Mouse (Mus musculus): ENCODE measurements around the gene Zbtb9. TPM values are rescaled to one million over a fixed set of nuclear protein-coding genes. Genes with fewer than 3 reads are reported as not detected.

Gene Zbtb9
- polyA plus RNA-seq, 1 experiment: 14.1 TPM

- Histone ChIP-seq H3K4me1 (ENCODE audit: control insufficient read depth, insufficient read depth, low read length) (peaks cover 5% of the 10 kb centered on the region), H3K4me3 (replicated peaks; ENCODE audit: extremely low read depth, low read depth, low read length) (no peak overlapping the region)
- no peak for TF ChIP-seq CTCF (IDR thresholded peaks at IDR 0.05; ENCODE audit: insufficient read depth, low read length)
- no peak for TF ChIP-seq POLR2A (IDR thresholded peaks at IDR 0.05; ENCODE audit: borderline replicate concordance, extremely low read depth, low read depth, low read length)
- WGBS: 46% methylated on average over 6 of the region's 6 CpGs
- no peak for DNase-seq
Observed at GRCm38 (mm10) chr17:27042840-27043239, 69.9 kb downstream of the Zbtb9 start.

- Histone ChIP-seq H3K4me3 (replicated peaks; ENCODE audit: extremely low read depth, low read depth, low read length) (no peak overlapping the region), H3K4me1 (ENCODE audit: control insufficient read depth, insufficient read depth, low read length) (peaks cover 9% of the 10 kb centered on the region)
- no peak for DNase-seq
- TF ChIP-seq POLR2A (IDR thresholded peaks at IDR 0.05; ENCODE audit: borderline replicate concordance, extremely low read depth, low read depth, low read length) (no peak), CTCF (IDR thresholded peaks at IDR 0.05; ENCODE audit: insufficient read depth, low read length) (no peak)
- WGBS: 95% methylated on average over 6 of the region's 6 CpGs
Observed at GRCm38 (mm10) chr17:27045164-27045563, 72.2 kb downstream of the Zbtb9 start.

GRCm38 (mm10) chr17:27047762-27048444, 74.9 kb downstream of the Zbtb9 start:
- Histone ChIP-seq H3K4me3 (replicated peaks; ENCODE audit: extremely low read depth, low read depth, low read length) (no peak overlapping the region), H3K4me1 (ENCODE audit: control insufficient read depth, insufficient read depth, low read length) (peaks cover 14% of the 10 kb centered on the region)
- TF ChIP-seq POLR2A (IDR thresholded peaks at IDR 0.05; ENCODE audit: borderline replicate concordance, extremely low read depth, low read depth, low read length) (no peak), CTCF (IDR thresholded peaks at IDR 0.05; ENCODE audit: insufficient read depth, low read length) (peak; percentile 42; the same call in 1 of the 2 replicates)
- 76% methylated on average over 14 of the region's 14 CpGs for WGBS
- DNase-seq: no peak

GRCm38 (mm10) chr17:27048445-27049239, 75.7 kb downstream of the Zbtb9 start:
- TF ChIP-seq POLR2A (IDR thresholded peaks at IDR 0.05; ENCODE audit: borderline replicate concordance, extremely low read depth, low read depth, low read length): no peak
- TF ChIP-seq CTCF (IDR thresholded peaks at IDR 0.05; ENCODE audit: insufficient read depth, low read length): no peak
- no peak for DNase-seq
- H3K4me3 ChIP-seq (replicated peaks; ENCODE audit: extremely low read depth, low read depth, low read length): no peak overlapping the region
- H3K4me1 ChIP-seq (ENCODE audit: control insufficient read depth, insufficient read depth, low read length): peaks cover 12% of the 10 kb centered on the region
- 42% methylated on average over 14 of the region's 14 CpGs for WGBS

GRCm38 (mm10) chr17:27050853-27051252, 77.9 kb downstream of the Zbtb9 start:
- peaks cover 12% of the 10 kb centered on the region for H3K4me1 ChIP-seq (ENCODE audit: control insufficient read depth, insufficient read depth, low read length)
- no peak overlapping the region for H3K4me3 ChIP-seq (replicated peaks; ENCODE audit: extremely low read depth, low read depth, low read length)
- 73% methylated on average over 5 of the region's 5 CpGs for WGBS
- DNase-seq: no peak
- no peak for TF ChIP-seq CTCF (IDR thresholded peaks at IDR 0.05; ENCODE audit: insufficient read depth, low read length)

GRCm38 (mm10) chr17:27051514-27051913, 78.5 kb downstream of the Zbtb9 start:
- DNase-seq: peak; percentile 46
- Histone ChIP-seq H3K4me1 (ENCODE audit: control insufficient read depth, insufficient read depth, low read length) (peaks cover 12% of the 10 kb centered on the region), H3K4me3 (replicated peaks; ENCODE audit: extremely low read depth, low read depth, low read length) (peak overlapping the region; percentile 55)
- WGBS: 10% methylated on average over 9 of the region's 11 CpGs
- TF ChIP-seq CTCF (IDR thresholded peaks at IDR 0.05; ENCODE audit: insufficient read depth, low read length) (no peak), POLR2A (IDR thresholded peaks at IDR 0.05; ENCODE audit: borderline replicate concordance, extremely low read depth, low read depth, low read length) (peak; percentile 51; the same call in 1 of the 2 replicates)

- no peak for TF ChIP-seq CTCF (IDR thresholded peaks at IDR 0.05; ENCODE audit: insufficient read depth, low read length)
- TF ChIP-seq POLR2A (IDR thresholded peaks at IDR 0.05; ENCODE audit: borderline replicate concordance, extremely low read depth, low read depth, low read length): peak; percentile 87
- peak; percentile 74 for DNase-seq
- WGBS: 0% methylated on average over 13 of the region's 13 CpGs
Observed at GRCm38 (mm10) chr17:27056170-27056569, 83.2 kb downstream of the Zbtb9 start.

GRCm38 (mm10) chr17:27056812-27057516, 84.0 kb downstream of the Zbtb9 start, which contains the start of gene Itpr3:
TSS of gene Itpr3 (plus strand) at chr17:27057304.
- peak within 1 kb of the TSS; percentile 89 for H3K4me3 ChIP-seq (replicated peaks; ENCODE audit: extremely low read depth, low read depth, low read length)
- peak; percentile 40; the same call in 1 of the 2 replicates for TF ChIP-seq POLR2A (IDR thresholded peaks at IDR 0.05; ENCODE audit: borderline replicate concordance, extremely low read depth, low read depth, low read length)
- no peak for TF ChIP-seq CTCF (IDR thresholded peaks at IDR 0.05; ENCODE audit: insufficient read depth, low read length)
- WGBS: under 1% methylated on average over 54 of the region's 66 CpGs

More at GRCm38 (mm10) chr17:27056170-27056569, 83.2 kb downstream of the Zbtb9 start:
- Histone ChIP-seq H3K4me3 (replicated peaks; ENCODE audit: extremely low read depth, low read depth, low read length) (peak overlapping the region; percentile 51), H3K4me1 (ENCODE audit: control insufficient read depth, insufficient read depth, low read length) (peaks cover 6% of the 10 kb centered on the region)

GRCm38 (mm10) chr17:27057517-27058055, 84.6 kb downstream of the Zbtb9 start:
- H3K4me1 ChIP-seq (ENCODE audit: control insufficient read depth, insufficient read depth, low read length): peaks cover 3% of the 10 kb centered on the region; the same call in 1 of the 2 replicates
- WGBS: 4% methylated on average over 24 of the region's 24 CpGs
- TF ChIP-seq CTCF (IDR thresholded peaks at IDR 0.05; ENCODE audit: insufficient read depth, low read length) (no peak), POLR2A (IDR thresholded peaks at IDR 0.05; ENCODE audit: borderline replicate concordance, extremely low read depth, low read depth, low read length) (no peak)
- DNase-seq: no peak
- H3K4me3 ChIP-seq (replicated peaks; ENCODE audit: extremely low read depth, low read depth, low read length): peak overlapping the region; percentile 89

More at GRCm38 (mm10) chr17:27056812-27057516, 84.0 kb downstream of the Zbtb9 start, which contains the start of gene Itpr3:
- peaks cover 3% of the 10 kb centered on the region; the same call in 1 of the 2 replicates for H3K4me1 ChIP-seq (ENCODE audit: control insufficient read depth, insufficient read depth, low read length)
- peak; percentile 82 for DNase-seq

Other genes with a start within 250 kb of the Zbtb9 start
- gene Bnip1, start 192.1 kb upstream of the Zbtb9 start, polyA plus RNA-seq (2012; rRNA removed): 12.3 and 17.1 TPM in 2 replicates
- gene Nkx2-5, start 128.2 kb upstream of the Zbtb9 start, polyA plus RNA-seq (2012; rRNA removed): 1.8 and 2.4 TPM in 2 replicates
- gene Kifc5b, start 56.1 kb upstream of the Zbtb9 start, polyA plus RNA-seq (2012; rRNA removed): 1.5 and 1.8 TPM in 2 replicates
- 101 and 114 TPM in 2 replicates for gene Phf1, start 40.1 kb upstream of the Zbtb9 start, polyA plus RNA-seq (2012; rRNA removed)
- 129 and 145 TPM in 2 replicates for gene Cuta, start 33.6 kb upstream of the Zbtb9 start, polyA plus RNA-seq (2012; rRNA removed)
- 31.3 and 32.8 TPM in 2 replicates for gene Syngap1, start 31.9 kb upstream of the Zbtb9 start, polyA plus RNA-seq (2012; rRNA removed)
- 48.2 and 55.8 TPM in 2 replicates for gene Bak1, start 55.8 kb downstream of the Zbtb9 start, polyA plus RNA-seq (2012; rRNA removed)
- gene Itpr3, start 84.1 kb downstream of the Zbtb9 start, polyA plus RNA-seq (2012; rRNA removed): 22.0 and 22.5 TPM in 2 replicates
- gene Uqcc2, start 160.7 kb downstream of the Zbtb9 start, polyA plus RNA-seq (2012; rRNA removed): 80.0 and 91.5 TPM in 2 replicates
- 3.3 and 3.6 TPM in 2 replicates for gene Ip6k3, start 194.6 kb downstream of the Zbtb9 start, polyA plus RNA-seq (2012; rRNA removed)
- 89.9 and 99.7 TPM in 2 replicates for gene Lemd2, start 231.3 kb downstream of the Zbtb9 start, polyA plus RNA-seq (2012; rRNA removed)